Mouse (Mus musculus) CH12.LX (cell line): ENCODE data around the gene Kif5c.

Experiments used
- CTCF ChIP-seq, 2 experiments: IDR thresholded peaks in 1 of 2; conservative IDR thresholded peaks in 1 of 2; 2 replicates each; pipeline ENCODE4 v1.5.1; 2011 to 2012; ENCODE audit warnings: low read depth in 2 of 2, low read length in 2 of 2, improper control_type of control experiment in 1 of 2, inconsistent platforms in 1 of 2, mild to moderate bottlenecking in 1 of 2, moderate library complexity in 1 of 2
- HCFC1 ChIP-seq: IDR thresholded peaks from 2 replicates; pipeline ENCODE4 v1.6.1; 2012; ENCODE audit warnings: low read depth, mild to moderate bottlenecking, inconsistent platforms, low read length, improper control_type of control experiment
- POLR2A ChIP-seq: IDR thresholded peaks from 2 replicates; pipeline ENCODE4 v1.6.1; 2011; ENCODE audit warnings: low read depth, mild to moderate bottlenecking, improper control_type of control experiment, low read length

DNA sequence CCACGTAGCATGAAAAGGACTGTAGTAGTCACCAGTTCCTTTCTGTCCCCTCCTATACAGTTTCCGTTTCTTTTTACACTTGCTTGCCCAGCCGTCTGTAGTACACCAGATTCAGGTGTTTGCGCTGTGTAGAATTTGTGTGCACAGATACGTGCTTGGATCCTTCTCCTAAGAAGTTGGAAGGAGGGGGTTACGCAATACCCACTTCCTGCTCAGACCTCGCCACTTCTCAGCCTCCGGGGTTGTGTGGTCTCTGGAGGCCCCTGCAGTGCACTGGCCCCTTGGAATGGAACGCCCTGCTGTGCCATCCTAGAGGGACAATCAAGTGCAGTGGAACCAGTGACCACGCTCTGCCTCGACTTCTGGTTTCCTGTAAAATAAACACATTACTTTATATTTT is 152.1 kb downstream of the Kif5c start:
- TF ChIP-seq CTCF (conservative IDR thresholded peaks at IDR 0.05 in 1 of 2, IDR thresholded peaks at IDR 0.05 in 1 of 2; ENCODE audit: low read depth in 2 of 2, low read length in 2 of 2) (no peak), POLR2A (no peak), HCFC1 (no peak)
